Mouse (Mus musculus): ENCODE measurements around the gene Gm8297.
"Not testable (repeated sequence)": the region's sequence is repeated elsewhere in the genome, so short reads cannot be mapped to it uniquely, and the experiment has no call there.

The Gm8297 gene

GRCm38 (mm10) chr14:4983635-4984034, at the start of gene Gm8297:
Gene Gm8297 (plus strand): TSS chr14:4983935.
- not testable (repeated sequence) for DNase-seq (ENCODE audit: low read depth, low spot score)

GRCm38 (mm10) chr14:5015591-5015990, 31.9 kb downstream of the Gm8297 start, which contains the start of gene Gm3298:
Gene Gm3298 (plus strand): TSS chr14:5015891.
- not testable (repeated sequence) for DNase-seq (ENCODE audit: low read depth, low spot score)
